Mouse (Mus musculus) lung, adult 2 months (tissue): ENCODE results near the gene Gm20388.

Source experiments
- CTCF ChIP-seq: fragments of 200-500 bp; IDR thresholded peaks from 2 replicates; pipeline ENCODE4 v1.5.1; 2011; ENCODE audit warnings: mild to moderate bottlenecking, low read length, control low read depth; ENCODE audit not compliant: insufficient read depth
- POLR2A ChIP-seq: fragments of 200-500 bp; IDR thresholded peaks from 2 replicates; pipeline ENCODE4 v1.6.1; 2011; ENCODE audit warnings: low read depth, mild to moderate bottlenecking, control low read depth, low read length, borderline replicate concordance; ENCODE audit errors: extremely low read depth

GRCm38 (mm10) chr8:121021488-121021887, 1110.8 kb downstream of the Gm20388 start:
- TF ChIP-seq CTCF: no peak
- TF ChIP-seq POLR2A: no peak
